Comparison of ENCODE assay signal across 8 mouse cellular contexts in the genomic region with DNA sequence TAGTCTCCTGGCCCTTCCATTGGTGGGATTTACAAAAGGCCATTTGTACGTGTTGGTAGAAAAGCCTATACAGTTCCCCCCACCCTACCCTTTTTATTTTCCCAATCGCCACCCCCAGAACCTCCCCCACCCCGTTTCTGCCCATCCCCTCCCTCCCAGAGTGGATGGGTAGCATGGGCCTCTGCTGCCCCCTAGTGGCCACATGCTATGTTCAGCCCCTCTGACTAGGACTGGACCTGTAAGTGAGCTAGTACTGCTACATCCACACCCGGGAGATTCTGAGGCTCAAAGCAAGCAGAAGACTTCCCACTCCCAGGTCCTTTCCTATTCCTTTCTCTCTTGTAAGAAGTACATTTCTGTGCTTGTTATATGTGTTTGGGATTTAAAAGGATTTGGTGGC. TPM values are rescaled to one million over a fixed set of nuclear protein-coding genes. Genes with fewer than 3 reads are reported as not detected.
A peak's percentile ranks its signal among the peaks of the same experiment; 100 is the strongest.
DNase-seq lines count a peak whose midpoint lies in the region; ATAC-seq and TF ChIP-seq lines count a peak whose summit lies in the region.

No protein-coding gene starts in this region.

- no peak for TF ChIP-seq EP300 in liver, postnatal 0 days (IDR thresholded peaks at IDR 0.05; ENCODE audit: low read depth)

- no peak overlapping the region for H3K27ac ChIP-seq in gastrocnemius, adult 2 months
- no peak overlapping the region for H3K27ac ChIP-seq in liver, postnatal 0 days (ENCODE audit: low read depth)

- WGBS in liver, postnatal 0 days (ENCODE audit: insufficient replicate concordance) = 0% methylated on average over 4 of the region's 4 CpGs

- no peaks in the 10 kb centered on the region for H3K4me1 ChIP-seq in liver, postnatal 0 days (ENCODE audit: insufficient read depth)

- H3K4me2 ChIP-seq in liver, postnatal 0 days (ENCODE audit: low read depth, low read length) = no peak overlapping the region

- DNase-seq in urinary bladder, adult 2 months (ENCODE audit: low spot score) = peak; percentile 57
- no peak for DNase-seq in urinary bladder, postnatal 10 days (ENCODE audit: low spot score)
- DNase-seq in cerebellum, postnatal 10 days = peak; percentile 93 to 95
- peak; percentile 83 for DNase-seq in gastrocnemius, adult 2 months
- peak; percentile 75 for DNase-seq in kidney, adult 9 months
- DNase-seq in liver, postnatal 0 days = peak; percentile 83
- DNase-seq in retina, embryonic 14.5 days (ENCODE audit: low spot score) = peak; percentile 89
- DNase-seq in urinary bladder, postnatal 14 days (ENCODE audit: low spot score) = peak; percentile 74

- H3K4me3 ChIP-seq in gastrocnemius, adult 2 months = no peak overlapping the region
- no peak overlapping the region for H3K4me3 ChIP-seq in liver, postnatal 0 days (ENCODE audit: low read depth, low read length)

- no peaks in the 10 kb centered on the region for H3K36me3 ChIP-seq in liver, postnatal 0 days (replicated peaks; ENCODE audit: insufficient read depth, low read length)

- intact Hi-C loops in gastrocnemius, adult 2 months (cut with DNase I) = loop anchor here (1.0 kb wide), 1 partner anchor 61 kb away; no protein-coding TSS in a partner anchor

- peaks cover 77% of the 10 kb centered on the region for H3K27me3 ChIP-seq in liver, postnatal 0 days (ENCODE audit: insufficient read depth, low read length)

- peak; percentile 70 for TF ChIP-seq CTCF in gastrocnemius, adult 2 months (IDR thresholded peaks at IDR 0.05)
- peak; percentile 92 for TF ChIP-seq CTCF in liver, postnatal 0 days (IDR thresholded peaks at IDR 0.05; ENCODE audit: low read depth)

- no peaks in the 10 kb centered on the region for H3K9me3 ChIP-seq in liver, postnatal 0 days (ENCODE audit: low read length)

- no peak overlapping the region for H3K9ac ChIP-seq in liver, postnatal 0 days (replicated peaks)

- ATAC-seq in liver, postnatal 0 days = 0 out of 2 replicates have a peak, but pooled peaks have one; percentile 41

RNA-seq across cellular contexts. Expression of a gene that starts 32.6 kb away (rescaled TPM):
- 816 and 846 TPM in 2 replicates for polyA plus RNA-seq in urinary bladder, adult 2 months (2012; rRNA removed)
- 100 to 1,000 TPM; 253 to 325 TPM for total RNA-seq in gastrocnemius, adult 2 months (2021)
- 4.5 and 9.1 TPM in 2 replicates for polyA plus RNA-seq in liver, postnatal 0 days (2015; fragmentation: Nextera tagmentation; extraction: Ambion mirVana)

RNA-seq across cellular contexts. Expression of a gene that starts 48.5 kb away (rescaled TPM):
- polyA plus RNA-seq in urinary bladder, adult 2 months (2012; rRNA removed) = 0.07 and 0.12 TPM in 2 replicates
- total RNA-seq in gastrocnemius, adult 2 months (2021) = not detected
- polyA plus RNA-seq in liver, postnatal 0 days (2015; fragmentation: Nextera tagmentation; extraction: Ambion mirVana) = not detected in 2 replicates

Comparison
In these comparisons a context has a peak if more than half of its experiments do, and no peak if none do; other contexts are left out.
1. RNA of a gene that starts 32.6 kb away (polyA plus RNA-seq): 816 to 846 TPM in urinary bladder, adult 2 months; 4.5 to 9.1 TPM in liver, postnatal 0 days; every median in the first group is over 10 times any median in the second.